Mouse (Mus musculus) thymus, postnatal 10 days (tissue): ENCODE results near the gene Ttpal.

Experiments
- DNase-seq, 2 experiments: peaks; one replicate each; pipeline ENCODE4 v3.0.0; 2021; ENCODE audit warnings: low spot score in 2 of 2

Ttpal gene

DNA sequence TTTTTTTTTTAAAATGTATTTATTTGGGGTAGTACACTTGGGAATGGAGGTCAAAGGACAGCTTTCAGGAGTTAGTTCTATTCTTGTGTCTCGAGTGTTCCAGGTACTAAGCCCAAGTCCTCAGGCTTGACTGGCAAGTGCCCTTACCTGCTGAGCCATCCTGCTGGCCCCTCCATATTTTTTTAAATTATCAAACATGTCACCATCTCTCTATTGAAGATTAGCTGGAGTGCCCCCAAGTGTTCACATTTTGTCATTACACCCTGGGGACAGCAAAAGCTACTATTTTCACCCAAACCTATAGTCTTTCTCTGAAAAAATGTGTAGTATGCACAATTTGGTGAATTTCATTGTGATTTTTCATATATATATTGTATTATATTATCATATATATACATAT lies 10.0 kb upstream of the Ttpal start:
- peak in 1 of 2 experiments; percentile 44 for DNase-seq

GRCm38 (mm10) chr2:163593636-163594282 lies 8.4 kb upstream of the Ttpal start:
- no peak for DNase-seq

DNA sequence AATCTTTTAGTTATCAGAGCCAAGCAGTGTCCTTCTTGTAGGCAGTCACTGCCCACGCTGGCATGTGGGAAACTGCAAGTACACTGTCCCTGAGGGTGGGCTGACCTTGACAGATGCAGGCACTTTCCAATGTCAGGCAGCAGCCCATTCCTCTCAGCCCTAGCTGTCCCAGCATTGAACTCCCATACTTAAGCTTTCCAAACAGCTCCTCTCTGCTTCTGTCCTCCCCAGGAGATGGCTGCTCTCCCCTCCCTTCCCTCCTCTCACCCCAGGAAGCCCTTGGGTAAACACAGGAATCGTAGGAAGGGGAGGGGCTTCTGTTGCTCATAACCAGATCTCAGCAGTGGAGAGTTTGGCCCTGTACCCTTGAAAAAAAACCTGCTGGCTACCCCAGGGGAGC lies 7.0 kb upstream of the Ttpal start:
- no peak for DNase-seq

DNA sequence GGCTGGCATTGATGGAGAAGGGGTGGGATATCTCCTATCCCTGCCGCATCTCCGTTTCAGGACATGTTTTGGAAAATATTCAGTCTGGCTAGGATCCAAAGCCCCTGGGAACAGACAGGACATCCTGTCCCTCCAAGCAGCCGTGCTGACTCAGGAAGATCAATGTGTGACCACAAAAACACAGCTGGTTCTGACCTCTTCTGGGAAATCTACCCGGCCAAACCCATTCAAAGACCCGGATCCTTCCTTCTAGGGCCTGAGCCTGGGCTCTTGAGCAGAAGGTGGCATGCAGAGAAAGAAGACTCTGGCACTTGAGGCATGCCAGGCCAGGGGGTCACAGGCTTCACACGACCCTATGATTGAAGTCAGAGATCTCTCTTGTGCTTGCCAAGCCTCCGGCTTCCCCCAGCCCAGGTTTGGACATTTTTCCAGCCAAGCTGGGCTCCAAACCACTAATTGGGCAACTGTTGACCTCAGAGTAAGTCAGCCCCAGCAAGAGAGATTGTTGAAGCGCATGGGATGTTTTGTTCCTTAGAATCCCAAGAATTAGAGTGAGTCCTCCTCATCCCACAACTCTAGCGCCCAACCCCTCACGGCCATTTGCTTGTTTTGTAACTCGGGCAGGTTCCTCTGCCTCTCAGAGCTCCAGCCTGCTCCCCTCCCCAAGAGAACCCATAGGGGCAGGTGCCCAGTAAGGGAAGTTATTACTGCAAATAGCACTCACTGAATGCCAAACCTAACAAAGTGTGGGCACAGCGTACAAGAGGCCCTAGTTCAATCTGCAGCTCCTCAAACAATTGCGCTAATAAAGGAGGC lies 5.8 kb upstream of the Ttpal start:
- DNase-seq, result no peak

DNA sequence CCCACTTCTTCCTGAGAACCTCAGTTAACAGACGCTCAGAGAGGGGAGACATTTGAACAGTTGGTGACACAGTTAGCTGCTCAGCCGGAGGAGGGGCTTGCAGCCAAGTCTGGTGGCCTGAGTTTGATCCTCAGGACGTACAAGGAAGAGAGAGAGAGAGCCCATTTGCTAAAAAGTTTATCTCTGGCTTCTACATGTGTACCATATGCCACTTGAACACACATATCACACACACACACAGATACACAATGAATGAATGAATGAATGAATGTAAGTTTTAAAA lies 5.3 kb upstream of the Ttpal start:
- no peak for DNase-seq

GRCm38 (mm10) chr2:163597661-163598060 lies 4.5 kb upstream of the Ttpal start:
- peak; percentile 71 to 75 for DNase-seq

GRCm38 (mm10) chr2:163599226-163599625 lies 2.9 kb upstream of the Ttpal start:
- peak; percentile 34 to 81 for DNase-seq

DNA sequence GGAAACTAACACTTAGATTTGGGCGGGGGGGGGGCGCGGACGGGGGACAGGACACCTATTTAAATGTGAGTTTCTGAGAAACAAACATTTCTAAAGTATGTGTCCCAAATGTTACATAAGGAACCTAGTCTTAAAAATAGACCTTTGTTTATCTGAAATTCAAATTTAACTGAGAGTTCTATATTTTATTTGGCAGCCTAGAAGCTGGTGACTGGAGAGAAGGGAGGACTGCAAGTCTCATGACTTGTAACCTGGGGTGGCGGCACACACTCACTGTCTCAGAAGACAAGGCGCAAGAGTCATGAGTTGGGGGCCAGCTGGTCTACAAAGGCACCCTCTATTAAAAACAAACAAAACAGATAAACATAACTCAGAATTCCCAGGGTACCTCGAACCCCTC lies 1.0 kb upstream of the Ttpal start:
- DNase-seq, result no peak

GRCm38 (mm10) chr2:163601712-163602100 lies 408 bp upstream of the Ttpal start:
- DNase-seq, result no peak

DNA sequence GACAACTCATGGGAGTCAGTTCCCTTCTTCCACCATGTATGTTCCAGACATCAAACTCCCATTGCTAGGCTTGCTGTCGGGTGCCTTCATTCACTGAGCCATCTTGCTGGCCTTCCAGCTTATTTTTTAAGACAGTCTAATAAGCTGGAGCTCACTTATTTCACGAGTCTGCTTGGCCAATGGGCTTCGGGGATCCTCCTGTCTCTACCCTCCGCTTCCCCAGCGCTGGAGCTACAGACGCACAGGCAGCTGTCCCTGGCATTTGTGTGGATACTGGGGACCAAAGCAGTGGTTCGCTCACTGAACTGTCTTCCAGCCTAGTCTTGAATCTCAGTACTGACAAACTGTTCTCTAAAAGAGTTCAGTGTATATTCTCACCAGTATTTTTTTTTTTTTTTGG lies 4.0 kb downstream of the Ttpal start:
- DNase-seq, result no peak

GRCm38 (mm10) chr2:163608008-163608407 lies 5.9 kb downstream of the Ttpal start:
- no peak for DNase-seq

GRCm38 (mm10) chr2:163609281-163609975 lies 7.3 kb downstream of the Ttpal start:
- DNase-seq, result no peak

DNA sequence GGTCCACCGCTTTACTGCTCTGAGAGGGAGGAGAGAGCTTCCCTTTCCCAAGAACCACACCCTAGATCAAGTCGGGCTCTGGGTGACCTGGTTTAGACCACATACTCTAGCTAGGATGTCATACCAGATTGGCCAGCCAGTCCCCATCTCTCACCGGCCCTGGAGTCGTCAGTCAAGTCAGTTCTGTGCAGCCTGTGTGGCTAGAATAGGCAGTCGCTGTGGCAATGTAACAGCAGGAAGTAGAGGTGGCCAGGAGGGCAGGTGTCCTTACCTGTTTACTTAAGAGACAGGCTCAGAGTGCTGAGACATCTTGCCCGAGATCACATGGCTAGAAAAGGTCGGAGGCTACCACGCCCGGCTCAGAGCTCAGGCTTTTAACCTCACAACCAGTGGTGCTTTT lies 9.1 kb downstream of the Ttpal start:
- DNase-seq, result no peak

- DNase-seq, result no peak
Observed at GRCm38 (mm10) chr2:163613206-163613605, 11.1 kb downstream of the Ttpal start.

DNA sequence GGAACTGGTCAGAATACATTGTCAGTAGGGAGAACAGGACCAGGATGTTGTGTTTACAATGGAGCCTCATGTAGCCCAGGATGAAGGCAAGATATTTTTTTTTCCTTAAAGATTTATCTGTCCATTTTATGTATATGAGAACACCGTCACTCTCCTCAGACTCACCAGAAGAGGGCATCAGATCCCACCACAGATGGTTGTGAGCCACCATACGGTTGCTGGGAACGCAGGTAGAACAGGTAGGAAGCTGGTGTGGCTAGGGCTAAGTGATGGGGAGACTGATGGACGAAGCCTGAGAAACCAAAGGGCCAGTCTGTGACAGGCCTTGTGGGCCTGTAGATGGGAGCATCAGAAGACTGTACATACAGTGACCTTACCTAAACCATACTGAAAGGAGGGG lies 11.9 kb downstream of the Ttpal start:
- no peak for DNase-seq

- no peak for DNase-seq
Observed at GRCm38 (mm10) chr2:163615401-163615800, 13.3 kb downstream of the Ttpal start.

GRCm38 (mm10) chr2:163615906-163616651 lies 14.0 kb downstream of the Ttpal start:
- DNase-seq, result no peak

DNA sequence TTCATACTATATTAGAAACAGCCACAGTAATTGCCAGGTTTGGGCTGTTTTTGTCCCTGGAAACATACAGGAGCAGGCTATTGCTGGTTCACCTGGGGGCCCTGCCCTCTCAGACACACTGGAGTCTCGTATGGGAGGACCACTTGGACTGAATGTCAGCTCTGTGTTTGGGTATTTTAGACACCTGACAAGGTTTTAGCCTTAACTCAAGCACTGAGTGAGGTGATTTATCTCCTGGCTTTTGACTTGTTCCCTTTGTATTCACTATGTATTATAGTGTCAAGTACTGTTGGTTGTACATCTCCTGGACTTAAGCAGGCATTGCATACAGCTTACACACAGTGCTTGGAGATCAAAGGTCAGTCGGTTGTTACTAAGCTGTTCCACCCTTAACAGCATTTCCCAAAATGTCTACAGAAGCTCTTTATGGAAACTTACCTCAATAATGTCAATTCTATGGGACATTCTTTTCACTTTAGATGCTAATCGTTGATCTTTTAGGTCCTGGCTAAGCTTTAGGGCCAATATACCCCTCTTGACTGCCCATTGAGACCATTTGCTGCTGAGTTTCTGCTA lies 14.6 kb downstream of the Ttpal start:
- no peak for DNase-seq

- no peak for DNase-seq
Observed at GRCm38 (mm10) chr2:163617232-163617863, 15.2 kb downstream of the Ttpal start.

GRCm38 (mm10) chr2:163617874-163618273 lies 15.8 kb downstream of the Ttpal start:
- DNase-seq, result no peak

- DNase-seq, result no peak
Observed at GRCm38 (mm10) chr2:163620451-163620850, 18.3 kb downstream of the Ttpal start.
